Mouse (Mus musculus) natural killer cell, adult 2 months (primary cell): ENCODE measurements at regions not wholly inside any gene's neighbourhood (a gene's known extent, or its start where the extent isn't known, plus 50 kb on each side); places are given as distances from the start of the nearest gene placed in this dataset.
A peak's percentile ranks its signal among the peaks of the same experiment; 100 is the strongest.

Source experiments
- DNase-seq, 2 experiments: peaks; one replicate each; pipeline ENCODE4 v3.0.0; 2022; ENCODE audit warnings: low spot score in 2 of 2

- DNase-seq: no peak
Observed at GRCm38 (mm10) chr4:154726636-154727045, 59.0 kb upstream of the Actrt2 start.

- no peak for DNase-seq
Observed at GRCm38 (mm10) chr4:154727945-154728344, 60.3 kb upstream of the Actrt2 start.

- no peak for DNase-seq
Observed at GRCm38 (mm10) chr4:154730646-154731045, 63.0 kb upstream of the Actrt2 start.

- no peak for DNase-seq
Observed at GRCm38 (mm10) chr4:154731345-154731744, 63.7 kb upstream of the Actrt2 start.

GRCm38 (mm10) chr4:154736071-154736470 lies 68.4 kb upstream of the Actrt2 start:
- DNase-seq: no peak

GRCm38 (mm10) chr4:154741123-154741890 lies 73.6 kb upstream of the Actrt2 start:
- DNase-seq: no peak

GRCm38 (mm10) chr4:154746323-154747005 lies 78.8 kb upstream of the Actrt2 start:
- no peak for DNase-seq

GRCm38 (mm10) chr4:154747006-154747343 lies 79.3 kb upstream of the Actrt2 start:
- DNase-seq: no peak

- DNase-seq: peak in 1 of 2 experiments; percentile 7
Observed at GRCm38 (mm10) chr4:154749160-154749559, 81.5 kb upstream of the Actrt2 start.

- no peak for DNase-seq
Observed at GRCm38 (mm10) chr4:154749996-154750395, 82.3 kb upstream of the Actrt2 start.

- DNase-seq: no peak
Observed at GRCm38 (mm10) chr4:154750440-154751107, 82.9 kb upstream of the Actrt2 start.

- DNase-seq: no peak
Observed at GRCm38 (mm10) chr4:154754445-154754844, 82.8 kb upstream of the Ttc34 start.

- no peak for DNase-seq
Observed at GRCm38 (mm10) chr4:154756740-154757446, 80.4 kb upstream of the Ttc34 start.

GRCm38 (mm10) chr4:154759881-154760280 lies 77.4 kb upstream of the Ttc34 start:
- DNase-seq: no peak

GRCm38 (mm10) chr4:154764238-154764637 lies 73.0 kb upstream of the Ttc34 start:
- DNase-seq: no peak

- no peak for DNase-seq
Observed at GRCm38 (mm10) chr4:154766158-154766557, 71.1 kb upstream of the Ttc34 start.

- no peak for DNase-seq
Observed at GRCm38 (mm10) chr4:154771330-154772076, 65.8 kb upstream of the Ttc34 start.

GRCm38 (mm10) chr4:154772077-154772462 lies 65.2 kb upstream of the Ttc34 start:
- DNase-seq: no peak

- DNase-seq: no peak
Observed at GRCm38 (mm10) chr4:154773830-154774229, 63.4 kb upstream of the Ttc34 start.

- DNase-seq: no peak
Observed at GRCm38 (mm10) chr4:154774332-154774731, 62.9 kb upstream of the Ttc34 start.

GRCm38 (mm10) chr4:154778818-154779217 lies 58.4 kb upstream of the Ttc34 start:
- no peak for DNase-seq
